Mouse (Mus musculus) spleen, adult 2 months (tissue): ENCODE measurements at regions not wholly inside any gene's neighbourhood (a gene's known extent, or its start where the extent isn't known, plus 50 kb on each side); places are given as distances from the start of the nearest gene placed in this dataset.

Experiments used
- CTCF ChIP-seq: fragments of 200-500 bp; IDR thresholded peaks from 2 replicates; pipeline ENCODE4 v1.5.1; 2011; ENCODE audit warnings: mild to moderate bottlenecking, inconsistent platforms; ENCODE audit not compliant: insufficient read depth, insufficient read length, insufficient replicate concordance; ENCODE audit errors: extremely low read depth
- POLR2A ChIP-seq: fragments of 200-500 bp; IDR thresholded peaks from 2 replicates; pipeline ENCODE4 v1.6.1; 2011; ENCODE audit warnings: low read depth, low read length, inconsistent platforms

GRCm38 (mm10) chr13:111002670-111003069 lies 252.1 kb upstream of the Actbl2 start:
- TF ChIP-seq CTCF = no peak
- TF ChIP-seq POLR2A = no peak
